Mouse (Mus musculus): ENCODE results near the gene Samd15. TPM values are rescaled to one million over a fixed set of nuclear protein-coding genes. Genes with fewer than 3 reads are reported as not detected.

The Samd15 gene
- polyA plus RNA-seq, 1 experiment: 0.07 TPM

- DNase-seq (ENCODE audit: low read depth, low spot score): no peak
- WGBS: 76% methylated on average over 7 of the region's 7 CpGs
Measured at GRCm38 (mm10) chr12:87226801-87227200, 27.3 kb downstream of the Samd15 start.

GRCm38 (mm10) chr12:87229633-87230032 is 30.1 kb downstream of the Samd15 start:
- 80% methylated on average over 2 of the region's 2 CpGs for WGBS
- DNase-seq (ENCODE audit: low read depth, low spot score): no peak

- DNase-seq (ENCODE audit: low read depth, low spot score): no peak
Measured at GRCm38 (mm10) chr12:87230379-87230895, 30.9 kb downstream of the Samd15 start.

GRCm38 (mm10) chr12:87236882-87237483 is 37.5 kb downstream of the Samd15 start:
- WGBS: 85% methylated on average over 5 of the region's 5 CpGs
- no peak for DNase-seq (ENCODE audit: low read depth, low spot score)

DNA sequence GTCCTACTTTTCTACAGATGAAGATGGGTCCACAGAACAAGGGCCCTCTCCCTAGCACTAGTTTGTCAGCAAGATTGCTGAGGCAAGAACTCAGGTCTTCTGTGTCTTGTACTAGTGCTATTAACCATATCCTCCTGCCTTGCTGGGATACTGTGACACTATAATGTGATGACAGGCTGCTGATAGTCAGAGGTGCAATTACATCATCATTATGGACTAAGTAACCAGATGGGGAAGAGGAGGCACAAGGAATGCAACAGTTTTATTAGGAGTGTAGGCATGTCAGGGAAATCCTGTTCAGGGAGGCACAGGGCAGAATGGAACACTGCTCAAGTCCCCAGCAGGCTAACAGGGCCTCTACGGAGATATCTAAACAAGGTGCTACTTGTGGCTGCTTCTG is 39.1 kb downstream of the Samd15 start, which contains the start of gene Noxred1:
TSS of gene Noxred1 (minus strand) at position 101 of the 400 bp plus-strand sequence.
- 97% methylated on average over 1 of the region's 1 CpGs for WGBS
- no peak for DNase-seq (ENCODE audit: low read depth, low spot score)

GRCm38 (mm10) chr12:87250161-87250560 is 50.6 kb downstream of the Samd15 start:
- no peak for DNase-seq (ENCODE audit: low read depth, low spot score)
- WGBS: 79% methylated on average over 6 of the region's 6 CpGs

GRCm38 (mm10) chr12:87253878-87254277 is 54.4 kb downstream of the Samd15 start:
- DNase-seq (ENCODE audit: low read depth, low spot score): no peak
- WGBS: 96% methylated on average over 6 of the region's 6 CpGs

- no peak for DNase-seq (ENCODE audit: low read depth, low spot score)
- WGBS: 92% methylated on average over 5 of the region's 5 CpGs
Measured at GRCm38 (mm10) chr12:87256629-87257028, 57.1 kb downstream of the Samd15 start.

DNA sequence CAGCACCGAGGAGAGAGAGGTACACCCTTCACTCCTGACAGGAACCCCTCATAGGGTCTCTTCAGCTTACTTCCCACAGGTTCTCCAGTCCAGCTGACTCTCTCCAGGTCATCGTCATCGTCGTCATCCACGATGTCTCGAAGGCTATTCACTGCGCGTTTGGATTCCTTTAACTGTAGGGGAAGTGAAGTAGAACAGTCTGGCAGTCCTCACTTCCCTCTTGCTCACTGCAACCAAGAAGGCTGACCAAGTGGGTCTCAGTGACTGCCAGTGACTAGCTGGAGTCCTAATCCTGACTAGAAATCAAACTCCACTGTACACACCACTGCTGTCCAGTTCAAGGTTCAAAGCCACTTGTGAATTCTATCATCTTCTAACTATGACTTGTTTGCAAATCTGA is 61.0 kb downstream of the Samd15 start:
- no peak for DNase-seq (ENCODE audit: low read depth, low spot score)
- WGBS: 97% methylated on average over 8 of the region's 8 CpGs

Other genes starting within 250 kb of the Samd15 start
- not detected in 2 replicates for gene Zdhhc22, start 209.3 kb upstream of the Samd15 start, polyA plus RNA-seq (2012; rRNA removed)
- gene Tmem63c, start 178.4 kb upstream of the Samd15 start, polyA plus RNA-seq (2012; rRNA removed): 0.22 and 0.27 TPM in 2 replicates
- 1.6 and 1.8 TPM in 2 replicates for gene Ngb, start 97.2 kb upstream of the Samd15 start, polyA plus RNA-seq (2012; rRNA removed)
- gene Gstz1, start 52.6 kb upstream of the Samd15 start, polyA plus RNA-seq (2012; rRNA removed): 47.6 and 57.2 TPM in 2 replicates
- 6.5 and 8.7 TPM in 2 replicates for gene Pomt2, start 51.8 kb upstream of the Samd15 start, polyA plus RNA-seq (2012; rRNA removed)
- gene Tmed8, start 731 bp downstream of the Samd15 start, polyA plus RNA-seq (2012; rRNA removed): 1.3 and 2.3 TPM in 2 replicates
- 0.16 and 0.55 TPM in 2 replicates for gene Noxred1, start 39.0 kb downstream of the Samd15 start, polyA plus RNA-seq (2012; rRNA removed)
- gene Vipas39, start 66.5 kb downstream of the Samd15 start, polyA plus RNA-seq (2012; rRNA removed): 33.4 and 38.6 TPM in 2 replicates
- 55.9 and 60.9 TPM in 2 replicates for gene Ahsa1, start 66.8 kb downstream of the Samd15 start, polyA plus RNA-seq (2012; rRNA removed)
- gene Ism2, start 100.0 kb downstream of the Samd15 start, polyA plus RNA-seq (2012; rRNA removed): 0.25 and 0.32 TPM in 2 replicates
- 39.2 and 49.1 TPM in 2 replicates for gene Sptlc2, start 188.6 kb downstream of the Samd15 start, polyA plus RNA-seq (2012; rRNA removed)
- 21.4 and 21.7 TPM in 2 replicates for gene Slirp, start 244.2 kb downstream of the Samd15 start, polyA plus RNA-seq (2012; rRNA removed)
- gene Alkbh1, start 244.3 kb downstream of the Samd15 start, polyA plus RNA-seq (2012; rRNA removed): 11.6 and 12.7 TPM in 2 replicates

Measured in large intestine, adult 2 months (tissue).